Mouse (Mus musculus): ENCODE data around the gene Bet1. TPM values are rescaled to one million over a fixed set of nuclear protein-coding genes. Genes with fewer than 3 reads are reported as not detected.

Gene Bet1
- 2.0 and 2.3 TPM in 2 replicates for polyA plus RNA-seq (2012)

- Histone ChIP-seq H3K36me3 (ENCODE audit: control insufficient read depth) (no peaks in the 10 kb centered on the region), H3K4me1 (ENCODE audit: control insufficient read depth) (peaks cover 14% of the 10 kb centered on the region), H3K9me3 (ENCODE audit: control insufficient read depth, low read length) (no peaks in the 10 kb centered on the region), H3K4me3 (replicated peaks) (peak within 1 kb of the TSS; percentile 93), H3K27me3 (ENCODE audit: control insufficient read depth) (no peaks in the 10 kb centered on the region)
- TF ChIP-seq TAL1 (IDR thresholded peaks at IDR 0.05; ENCODE audit: low read length) (no peak), GATA1 (IDR thresholded peaks at IDR 0.05; ENCODE audit: low read length) (no peak)
Observed at GRCm38 (mm10) chr6:4086663-4087454, at the start of gene Bet1. Gene Bet1 (minus strand): TSS chr6:4086972.

GRCm38 (mm10) chr6:4132239-4132638, 45.5 kb upstream of the Bet1 start:
- H3K27me3 ChIP-seq (ENCODE audit: control insufficient read depth): no peaks in the 10 kb centered on the region
- H3K9me3 ChIP-seq (ENCODE audit: control insufficient read depth, low read length): no peaks in the 10 kb centered on the region
- no peak overlapping the region for H3K4me3 ChIP-seq (replicated peaks)
- no peaks in the 10 kb centered on the region for H3K36me3 ChIP-seq (ENCODE audit: control insufficient read depth)
- no peaks in the 10 kb centered on the region for H3K4me1 ChIP-seq (ENCODE audit: control insufficient read depth)
- TF ChIP-seq TAL1 (IDR thresholded peaks at IDR 0.05; ENCODE audit: low read length) (no peak), GATA1 (IDR thresholded peaks at IDR 0.05; ENCODE audit: low read length) (no peak)

GRCm38 (mm10) chr6:4131149-4131548, 44.4 kb upstream of the Bet1 start:
- no peak overlapping the region for H3K4me3 ChIP-seq (replicated peaks)
- H3K27me3 ChIP-seq (ENCODE audit: control insufficient read depth): no peaks in the 10 kb centered on the region
- no peaks in the 10 kb centered on the region for H3K4me1 ChIP-seq (ENCODE audit: control insufficient read depth)
- H3K36me3 ChIP-seq (ENCODE audit: control insufficient read depth): no peaks in the 10 kb centered on the region
- TF ChIP-seq GATA1 (IDR thresholded peaks at IDR 0.05; ENCODE audit: low read length): no peak
- TF ChIP-seq TAL1 (IDR thresholded peaks at IDR 0.05; ENCODE audit: low read length): no peak
- no peaks in the 10 kb centered on the region for H3K9me3 ChIP-seq (ENCODE audit: control insufficient read depth, low read length)

GRCm38 (mm10) chr6:4118611-4119010, 31.8 kb upstream of the Bet1 start:
- TF ChIP-seq GATA1 (IDR thresholded peaks at IDR 0.05; ENCODE audit: low read length) (no peak), TAL1 (IDR thresholded peaks at IDR 0.05; ENCODE audit: low read length) (no peak)
- Histone ChIP-seq H3K4me1 (ENCODE audit: control insufficient read depth) (no peaks in the 10 kb centered on the region), H3K36me3 (ENCODE audit: control insufficient read depth) (no peaks in the 10 kb centered on the region), H3K27me3 (ENCODE audit: control insufficient read depth) (no peaks in the 10 kb centered on the region), H3K4me3 (replicated peaks) (no peak overlapping the region), H3K9me3 (ENCODE audit: control insufficient read depth, low read length) (no peaks in the 10 kb centered on the region)

GRCm38 (mm10) chr6:4090423-4090822, 3.7 kb upstream of the Bet1 start:
- Histone ChIP-seq H3K9me3 (ENCODE audit: control insufficient read depth, low read length) (no peaks in the 10 kb centered on the region), H3K4me1 (ENCODE audit: control insufficient read depth) (peaks cover 11% of the 10 kb centered on the region)

GRCm38 (mm10) chr6:4072281-4072680, 14.5 kb downstream of the Bet1 start:
- TF ChIP-seq TAL1 (IDR thresholded peaks at IDR 0.05; ENCODE audit: low read length) (no peak), GATA1 (IDR thresholded peaks at IDR 0.05; ENCODE audit: low read length) (no peak)
- Histone ChIP-seq H3K27me3 (ENCODE audit: control insufficient read depth) (no peaks in the 10 kb centered on the region), H3K36me3 (ENCODE audit: control insufficient read depth) (no peaks in the 10 kb centered on the region), H3K4me1 (ENCODE audit: control insufficient read depth) (no peaks in the 10 kb centered on the region), H3K9me3 (ENCODE audit: control insufficient read depth, low read length) (no peaks in the 10 kb centered on the region), H3K4me3 (replicated peaks) (no peak overlapping the region)

More at GRCm38 (mm10) chr6:4090423-4090822, 3.7 kb upstream of the Bet1 start:
- H3K36me3 ChIP-seq (ENCODE audit: control insufficient read depth): no peaks in the 10 kb centered on the region
- TF ChIP-seq TAL1 (IDR thresholded peaks at IDR 0.05; ENCODE audit: low read length): no peak
- TF ChIP-seq GATA1 (IDR thresholded peaks at IDR 0.05; ENCODE audit: low read length): no peak
- H3K4me3 ChIP-seq (replicated peaks): no peak overlapping the region
- no peaks in the 10 kb centered on the region for H3K27me3 ChIP-seq (ENCODE audit: control insufficient read depth)

GRCm38 (mm10) chr6:4069714-4070113, 17.1 kb downstream of the Bet1 start:
- Histone ChIP-seq H3K36me3 (ENCODE audit: control insufficient read depth) (no peaks in the 10 kb centered on the region), H3K4me3 (replicated peaks) (no peak overlapping the region), H3K9me3 (ENCODE audit: control insufficient read depth, low read length) (no peaks in the 10 kb centered on the region), H3K4me1 (ENCODE audit: control insufficient read depth) (no peaks in the 10 kb centered on the region), H3K27me3 (ENCODE audit: control insufficient read depth) (no peaks in the 10 kb centered on the region)
- no peak for TF ChIP-seq GATA1 (IDR thresholded peaks at IDR 0.05; ENCODE audit: low read length)
- TF ChIP-seq TAL1 (IDR thresholded peaks at IDR 0.05; ENCODE audit: low read length): no peak

- no peak overlapping the region for H3K4me3 ChIP-seq (replicated peaks)
- no peaks in the 10 kb centered on the region for H3K4me1 ChIP-seq (ENCODE audit: control insufficient read depth)
- H3K36me3 ChIP-seq (ENCODE audit: control insufficient read depth): no peaks in the 10 kb centered on the region
- TF ChIP-seq TAL1 (IDR thresholded peaks at IDR 0.05; ENCODE audit: low read length): no peak
- no peak for TF ChIP-seq GATA1 (IDR thresholded peaks at IDR 0.05; ENCODE audit: low read length)
- H3K27me3 ChIP-seq (ENCODE audit: control insufficient read depth): no peaks in the 10 kb centered on the region
- H3K9me3 ChIP-seq (ENCODE audit: control insufficient read depth, low read length): no peaks in the 10 kb centered on the region
Observed at GRCm38 (mm10) chr6:4054387-4054786, 32.4 kb downstream of the Bet1 start.

GRCm38 (mm10) chr6:4052843-4053242, 33.9 kb downstream of the Bet1 start:
- no peak for TF ChIP-seq GATA1 (IDR thresholded peaks at IDR 0.05; ENCODE audit: low read length)
- no peak for TF ChIP-seq TAL1 (IDR thresholded peaks at IDR 0.05; ENCODE audit: low read length)
- H3K9me3 ChIP-seq (ENCODE audit: control insufficient read depth, low read length): no peaks in the 10 kb centered on the region
- H3K36me3 ChIP-seq (ENCODE audit: control insufficient read depth): no peaks in the 10 kb centered on the region
- no peaks in the 10 kb centered on the region for H3K4me1 ChIP-seq (ENCODE audit: control insufficient read depth)
- no peak overlapping the region for H3K4me3 ChIP-seq (replicated peaks)
- H3K27me3 ChIP-seq (ENCODE audit: control insufficient read depth): no peaks in the 10 kb centered on the region

Measured in erythroblast, embryonic 14.5 days (primary cell).